Mouse (Mus musculus): ENCODE measurements around the gene Bcl6b. TPM values are rescaled to one million over a fixed set of nuclear protein-coding genes. Genes with fewer than 3 reads are reported as not detected.

Bcl6b gene
- polyA plus RNA-seq, 1 experiment from 2014 or later: 18.1 TPM

DNA sequence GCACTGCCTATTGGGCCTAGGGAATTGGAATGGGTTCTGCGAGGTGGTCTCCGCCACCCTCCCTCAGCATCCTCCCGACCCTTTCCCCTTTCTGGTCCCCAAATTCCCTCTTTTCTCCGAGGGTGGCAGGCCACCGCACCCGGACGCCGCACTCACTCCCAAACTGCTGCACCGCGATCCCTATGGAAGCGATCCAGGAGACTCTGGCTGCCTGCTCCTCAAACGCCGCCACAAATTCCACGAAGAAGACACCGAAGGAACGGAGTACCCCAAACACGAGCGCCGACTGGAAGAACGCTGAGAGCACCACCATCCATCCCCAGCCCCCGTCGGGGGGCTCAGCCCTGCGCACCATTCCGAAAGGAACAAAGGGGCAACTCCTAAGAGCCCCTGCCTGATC, 9.3 kb downstream of the Bcl6b start:
- Histone ChIP-seq H3K4me3 (peak overlapping the region; percentile 63), H3K9ac (peak overlapping the region; percentile 69), H3K36me3 (no peaks in the 10 kb centered on the region), H3K27me3 (peaks cover 33% of the 10 kb centered on the region), H3K27ac (peak overlapping the region; percentile 85), H3K4me1 (replicated peaks) (peaks cover 26% of the 10 kb centered on the region), H3K9me3 (replicated peaks) (no peaks in the 10 kb centered on the region), H3K4me2 (peak overlapping the region; percentile 97)
- ATAC-seq (replicated peaks; ENCODE audit: insufficient number of reproducible peaks, insufficient read depth, low FRiP score, low read depth): no peak
- WGBS: under 1% methylated on average over 24 of the region's 24 CpGs

DNA sequence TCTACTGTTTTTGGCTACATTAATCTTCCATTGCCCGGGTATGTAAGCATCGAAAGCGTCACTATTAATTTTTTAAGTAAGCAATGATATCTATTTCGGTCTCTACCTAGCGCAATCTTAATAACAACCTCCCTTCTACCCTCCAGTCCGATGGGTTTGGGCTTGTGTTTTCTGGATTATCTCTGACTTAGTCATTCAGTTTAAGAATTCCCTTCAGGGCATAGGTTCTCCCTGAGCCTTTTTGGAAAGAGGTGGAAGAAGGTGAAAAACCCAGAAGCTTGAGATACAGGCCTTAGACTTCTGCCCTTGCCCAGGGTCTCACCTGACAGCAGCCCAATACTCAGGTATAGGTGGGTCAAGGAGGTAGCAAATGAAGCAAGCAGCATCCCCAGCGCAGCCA, 9.7 kb downstream of the Bcl6b start:
- 68% methylated on average over 7 of the region's 7 CpGs for WGBS
- Histone ChIP-seq H3K27ac (no peak overlapping the region), H3K9ac (peak overlapping the region; percentile 69), H3K4me1 (replicated peaks) (peaks cover 29% of the 10 kb centered on the region), H3K27me3 (peaks cover 35% of the 10 kb centered on the region), H3K36me3 (no peaks in the 10 kb centered on the region), H3K4me2 (peak overlapping the region; percentile 97), H3K9me3 (replicated peaks) (no peaks in the 10 kb centered on the region), H3K4me3 (peak overlapping the region; percentile 63)
- ATAC-seq (replicated peaks; ENCODE audit: insufficient number of reproducible peaks, insufficient read depth, low FRiP score, low read depth): no peak

DNA sequence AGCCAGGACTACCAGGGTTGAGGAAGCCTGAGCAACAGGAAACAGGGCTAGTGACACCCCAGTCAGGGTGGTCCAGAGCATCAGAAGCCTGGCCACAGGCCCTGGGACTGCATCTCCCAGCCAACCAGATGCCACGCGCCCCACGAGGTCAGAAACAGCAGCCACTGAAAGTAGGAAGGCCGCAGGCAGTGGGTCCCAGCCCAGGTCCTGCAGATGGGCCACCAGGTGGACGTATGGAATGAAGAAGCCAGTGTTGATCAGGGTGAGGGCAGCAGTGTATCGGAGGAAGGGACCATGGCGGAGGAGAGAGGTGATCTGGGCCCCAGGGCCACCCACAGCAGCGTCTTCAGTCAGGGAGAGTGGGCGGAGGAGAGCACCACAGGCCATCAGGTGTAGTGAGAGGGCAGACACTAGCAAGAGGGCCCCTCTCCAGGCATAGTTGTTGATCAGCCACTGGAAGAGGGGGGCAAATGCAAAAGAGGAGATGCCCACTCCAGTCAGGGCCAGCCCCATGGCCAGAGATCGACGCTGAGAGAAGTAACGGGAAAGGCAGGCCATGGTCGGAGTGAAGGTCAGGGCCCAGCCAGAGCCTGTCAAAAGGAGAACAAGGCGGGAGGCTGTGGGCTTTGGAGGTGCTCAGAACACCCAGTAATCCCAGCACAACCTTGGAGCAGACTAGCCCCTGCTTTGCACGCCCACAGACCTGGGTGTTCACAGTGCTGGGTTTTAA, 10.7 kb downstream of the Bcl6b start:
- Histone ChIP-seq H3K4me3 (no peak overlapping the region), H3K9ac (no peak overlapping the region), H3K36me3 (no peaks in the 10 kb centered on the region), H3K27me3 (peaks cover 40% of the 10 kb centered on the region), H3K27ac (no peak overlapping the region), H3K4me2 (no peak overlapping the region), H3K9me3 (replicated peaks) (no peaks in the 10 kb centered on the region), H3K4me1 (replicated peaks) (peaks cover 39% of the 10 kb centered on the region)
- 88% methylated on average over 15 of the region's 15 CpGs for WGBS
- no peak for ATAC-seq (replicated peaks; ENCODE audit: insufficient number of reproducible peaks, insufficient read depth, low FRiP score, low read depth)

DNA sequence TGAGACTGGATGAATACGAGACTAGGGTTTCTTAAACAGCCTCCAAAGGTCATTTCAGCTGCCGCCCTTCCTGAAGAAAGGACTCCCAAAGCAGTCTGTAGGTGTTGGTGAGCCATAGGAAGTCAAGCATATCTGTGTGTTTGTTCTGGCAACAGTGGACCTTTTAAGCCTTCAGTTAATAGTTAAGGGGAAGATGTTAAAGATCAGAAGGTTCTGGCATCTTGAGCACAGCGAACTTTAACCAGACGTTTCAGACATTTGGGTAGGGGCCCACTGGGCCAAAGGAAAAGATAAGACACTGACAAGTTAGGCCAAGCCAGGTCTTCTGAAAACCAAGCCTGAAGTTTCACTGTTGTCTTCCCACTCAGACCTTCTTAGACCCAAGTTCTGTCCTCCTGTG, 11.6 kb downstream of the Bcl6b start:
- no peak for ATAC-seq (replicated peaks; ENCODE audit: insufficient number of reproducible peaks, insufficient read depth, low FRiP score, low read depth)
- H3K36me3 ChIP-seq: no peaks in the 10 kb centered on the region
- H3K9me3 ChIP-seq (replicated peaks): no peaks in the 10 kb centered on the region
- H3K4me2 ChIP-seq: no peak overlapping the region
- H3K4me3 ChIP-seq: no peak overlapping the region
- no peak overlapping the region for H3K9ac ChIP-seq
- H3K27me3 ChIP-seq: peaks cover 44% of the 10 kb centered on the region
- 74% methylated on average over 4 of the region's 4 CpGs for WGBS
- peaks cover 42% of the 10 kb centered on the region for H3K4me1 ChIP-seq (replicated peaks)
- H3K27ac ChIP-seq: no peak overlapping the region

DNA sequence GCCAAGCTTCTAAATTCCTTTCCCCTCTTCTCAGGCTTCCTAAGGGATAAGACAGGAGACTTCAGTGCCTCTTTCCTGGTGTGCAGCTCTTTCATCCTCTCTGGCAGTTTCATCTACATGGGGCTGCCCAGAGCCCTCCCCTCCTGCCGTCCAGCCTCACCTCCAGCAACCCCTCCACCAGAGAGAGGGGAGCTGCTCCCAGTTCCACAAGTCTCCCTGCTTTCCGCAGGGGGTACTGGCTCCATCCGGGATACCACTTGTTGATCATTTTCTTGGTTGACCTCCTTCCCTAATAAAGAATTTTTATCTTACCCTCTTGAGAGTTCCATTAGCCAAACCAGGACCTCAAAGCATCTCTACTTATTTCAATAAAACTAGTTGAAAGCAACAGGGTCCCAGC, 13.5 kb downstream of the Bcl6b start:
- Histone ChIP-seq H3K4me2 (no peak overlapping the region), H3K4me3 (no peak overlapping the region), H3K9ac (no peak overlapping the region), H3K27ac (no peak overlapping the region), H3K36me3 (no peaks in the 10 kb centered on the region), H3K9me3 (replicated peaks) (no peaks in the 10 kb centered on the region), H3K4me1 (replicated peaks) (peaks cover 28% of the 10 kb centered on the region), H3K27me3 (peaks cover 58% of the 10 kb centered on the region)
- 60% methylated on average over 3 of the region's 3 CpGs for WGBS
- no peak for ATAC-seq (replicated peaks; ENCODE audit: insufficient number of reproducible peaks, insufficient read depth, low FRiP score, low read depth)

DNA sequence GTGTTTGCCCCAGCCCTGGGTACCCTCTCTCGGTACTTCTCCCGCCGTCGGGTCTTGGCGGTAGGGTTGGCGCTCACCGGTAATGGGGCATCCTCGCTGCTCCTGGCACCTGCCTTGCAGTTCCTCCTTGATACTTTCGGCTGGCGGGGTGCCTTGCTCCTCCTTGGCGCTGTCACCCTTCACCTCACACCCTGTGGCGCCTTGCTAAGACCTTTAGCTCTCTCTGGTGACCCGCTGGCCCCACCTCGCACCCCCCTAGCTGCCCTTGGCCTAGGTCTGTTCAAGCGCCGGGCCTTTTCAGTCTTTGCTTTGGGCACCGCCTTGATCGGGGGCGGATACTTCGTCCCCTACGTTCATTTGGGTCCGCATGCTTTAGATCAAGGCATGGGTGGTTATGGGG, 14.3 kb downstream of the Bcl6b start:
- H3K36me3 ChIP-seq: no peaks in the 10 kb centered on the region
- no peaks in the 10 kb centered on the region for H3K9me3 ChIP-seq (replicated peaks)
- peaks cover 62% of the 10 kb centered on the region for H3K27me3 ChIP-seq
- H3K9ac ChIP-seq: no peak overlapping the region; the same call in 1 of the 2 replicates
- 14% methylated on average over 22 of the region's 22 CpGs for WGBS
- peak overlapping the region; percentile 71; the same call in 1 of the 2 replicates for H3K4me2 ChIP-seq
- H3K27ac ChIP-seq: no peak overlapping the region
- H3K4me3 ChIP-seq: no peak overlapping the region; the same call in 1 of the 2 replicates
- H3K4me1 ChIP-seq (replicated peaks): peaks cover 25% of the 10 kb centered on the region
- ATAC-seq (replicated peaks; ENCODE audit: insufficient number of reproducible peaks, insufficient read depth, low FRiP score, low read depth): no peak

DNA sequence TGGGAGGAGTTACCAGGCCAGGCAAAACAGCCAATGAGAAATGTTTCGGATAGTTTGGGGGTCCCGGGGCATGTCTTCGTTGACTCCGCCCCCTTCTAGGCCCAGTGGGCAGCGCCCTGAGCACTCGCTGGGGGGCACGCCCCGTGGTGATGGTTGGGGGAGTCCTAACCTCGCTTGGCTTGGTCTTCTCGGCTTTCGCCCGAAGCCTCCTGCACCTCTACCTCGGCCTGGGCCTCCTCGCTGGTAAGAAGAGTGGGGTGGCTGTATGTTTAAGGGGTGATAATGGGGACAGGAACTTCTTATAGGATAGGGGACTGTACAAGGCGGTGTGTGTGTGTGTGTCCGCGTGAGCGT, 14.8 kb downstream of the Bcl6b start:
- no peak overlapping the region for H3K27ac ChIP-seq
- WGBS: 6% methylated on average over 18 of the region's 18 CpGs
- peaks cover 62% of the 10 kb centered on the region for H3K27me3 ChIP-seq
- no peaks in the 10 kb centered on the region for H3K9me3 ChIP-seq (replicated peaks)
- H3K9ac ChIP-seq: no peak overlapping the region; the same call in 1 of the 2 replicates
- H3K4me1 ChIP-seq (replicated peaks): peaks cover 21% of the 10 kb centered on the region
- no peak for ATAC-seq (replicated peaks; ENCODE audit: insufficient number of reproducible peaks, insufficient read depth, low FRiP score, low read depth)
- peak overlapping the region; percentile 71 for H3K4me2 ChIP-seq
- no peaks in the 10 kb centered on the region for H3K36me3 ChIP-seq
- peak overlapping the region; percentile 42 for H3K4me3 ChIP-seq

DNA sequence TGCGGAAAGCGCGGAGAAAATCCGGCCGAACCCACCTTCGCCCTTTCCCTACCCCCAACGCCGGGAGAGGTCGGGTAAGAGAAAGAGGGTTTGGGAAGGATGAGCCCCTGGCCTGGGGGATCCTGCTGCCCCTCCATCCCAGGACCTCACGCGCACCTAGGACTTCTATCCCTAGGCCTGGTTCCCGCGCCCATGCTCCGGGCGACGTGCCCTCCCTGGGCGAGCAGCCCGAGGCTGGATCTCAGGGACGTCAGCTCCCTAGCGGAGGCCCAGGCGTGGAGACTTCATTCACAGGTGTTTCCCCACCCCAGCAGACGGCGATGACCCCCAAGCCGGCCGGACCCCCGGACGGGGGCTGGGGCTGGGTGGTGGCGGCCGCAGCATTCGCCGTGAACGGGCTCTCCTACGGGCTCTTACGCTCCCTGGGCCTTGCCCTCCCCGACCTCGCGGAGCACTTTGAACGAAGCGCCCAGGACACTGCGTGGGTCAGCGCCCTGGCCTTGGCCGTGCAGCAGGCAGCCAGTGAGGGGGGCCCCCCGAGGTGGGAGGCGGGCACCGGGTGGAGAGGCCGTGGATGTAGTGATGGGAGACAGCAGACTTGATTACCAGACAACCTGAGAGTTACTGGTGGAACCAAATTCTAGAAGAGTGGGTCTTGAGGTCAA, 15.3 kb downstream of the Bcl6b start:
- no peaks in the 10 kb centered on the region for H3K9me3 ChIP-seq (replicated peaks)
- H3K36me3 ChIP-seq: no peaks in the 10 kb centered on the region
- peak overlapping the region; percentile 42 for H3K4me3 ChIP-seq
- H3K9ac ChIP-seq: peak overlapping the region; percentile 45
- peaks cover 62% of the 10 kb centered on the region for H3K27me3 ChIP-seq
- peaks cover 21% of the 10 kb centered on the region for H3K4me1 ChIP-seq (replicated peaks)
- WGBS: 2% methylated on average over 46 of the region's 46 CpGs
- H3K27ac ChIP-seq: no peak overlapping the region
- peak overlapping the region; percentile 71 for H3K4me2 ChIP-seq
- ATAC-seq (replicated peaks; ENCODE audit: insufficient number of reproducible peaks, insufficient read depth, low FRiP score, low read depth): peak; percentile 20; the same call in 1 of the 2 replicates

DNA sequence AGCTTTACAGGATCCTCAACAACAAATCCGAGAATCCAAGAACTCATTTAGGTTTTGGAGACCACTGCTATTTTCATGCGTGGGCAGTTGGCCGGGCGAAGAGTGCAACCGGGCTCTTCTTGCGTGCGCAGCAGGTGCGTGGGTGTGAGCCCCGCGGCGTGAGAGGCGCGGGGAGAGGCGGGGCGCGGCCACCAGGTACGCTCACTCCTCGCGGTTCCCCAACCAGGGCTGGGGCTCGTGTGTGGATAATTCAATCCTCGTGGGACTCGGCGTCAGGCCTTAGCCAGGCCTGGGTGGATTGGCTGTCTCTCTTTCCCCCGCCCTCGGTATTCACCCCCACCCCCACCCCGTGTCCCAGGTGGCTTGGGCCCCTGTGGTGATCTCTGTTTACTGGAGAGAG, 15.9 kb downstream of the Bcl6b start:
- Histone ChIP-seq H3K27me3 (peaks cover 62% of the 10 kb centered on the region), H3K4me2 (peak overlapping the region; percentile 71), H3K9ac (0 out of 2 replicates have a peak overlapping the region, but pooled peaks have one; percentile 45), H3K27ac (no peak overlapping the region), H3K4me1 (replicated peaks) (peaks cover 21% of the 10 kb centered on the region), H3K4me3 (peak overlapping the region; percentile 42), H3K36me3 (no peaks in the 10 kb centered on the region), H3K9me3 (replicated peaks) (no peaks in the 10 kb centered on the region)
- WGBS: 7% methylated on average over 26 of the region's 26 CpGs
- ATAC-seq (replicated peaks; ENCODE audit: insufficient number of reproducible peaks, insufficient read depth, low FRiP score, low read depth): no peak

DNA sequence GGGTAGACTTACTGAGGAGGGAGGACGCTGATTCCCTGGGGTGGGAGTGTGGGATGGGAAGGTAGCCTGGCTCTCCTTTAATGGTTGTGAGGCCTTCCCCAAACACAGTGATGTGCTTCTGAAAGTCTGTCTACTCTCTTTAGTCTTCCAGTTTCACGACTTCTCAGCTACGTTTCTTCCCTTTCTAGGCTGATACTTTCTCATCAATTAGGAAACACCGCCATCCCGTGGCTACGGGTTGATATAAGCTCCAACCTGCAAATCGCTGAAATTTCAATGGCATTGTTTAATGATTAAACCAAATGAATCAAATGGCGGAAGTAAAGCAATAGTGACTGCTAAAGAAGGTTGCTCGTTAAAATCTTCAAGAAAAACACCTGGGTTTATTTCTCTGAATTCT, 16.7 kb downstream of the Bcl6b start:
- 15% methylated on average over 9 of the region's 9 CpGs for WGBS
- no peak overlapping the region for H3K9ac ChIP-seq
- H3K27me3 ChIP-seq: peaks cover 62% of the 10 kb centered on the region
- H3K4me2 ChIP-seq: no peak overlapping the region
- H3K36me3 ChIP-seq: no peaks in the 10 kb centered on the region
- no peak overlapping the region for H3K4me3 ChIP-seq
- H3K4me1 ChIP-seq (replicated peaks): peaks cover 21% of the 10 kb centered on the region
- no peaks in the 10 kb centered on the region for H3K9me3 ChIP-seq (replicated peaks)
- ATAC-seq (replicated peaks; ENCODE audit: insufficient number of reproducible peaks, insufficient read depth, low FRiP score, low read depth): no peak
- H3K27ac ChIP-seq: no peak overlapping the region

DNA sequence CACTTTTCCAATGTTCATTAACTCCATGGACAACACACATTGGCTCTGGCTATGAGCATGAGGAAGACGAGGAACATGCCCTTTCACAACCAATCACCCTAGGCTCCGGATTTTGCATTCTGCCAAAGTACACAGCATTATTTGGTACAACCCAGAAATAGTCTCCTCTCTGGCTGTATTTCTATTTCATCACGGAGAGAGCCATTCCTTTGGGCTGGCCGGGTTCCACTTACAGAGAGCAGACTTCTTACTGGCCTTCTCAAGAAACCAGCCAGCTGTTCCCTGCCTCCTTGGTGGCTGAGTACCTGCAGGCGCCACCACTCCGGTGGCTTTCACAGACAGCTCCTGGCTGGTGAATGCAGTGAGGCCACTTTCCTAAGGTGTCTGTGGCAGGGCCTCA, 17.2 kb downstream of the Bcl6b start, which contains the start of gene Slc16a11:
Gene Slc16a11 (plus strand): TSS at position 330 of the 400 bp plus-strand sequence.
- Histone ChIP-seq H3K9ac (no peak within 1 kb of the TSS), H3K4me1 (replicated peaks) (peaks cover 21% of the 10 kb centered on the region), H3K9me3 (replicated peaks) (no peaks in the 10 kb centered on the region), H3K27ac (no peak within 1 kb of the TSS), H3K4me2 (peak within 1 kb of the TSS; percentile 71), H3K36me3 (no peaks in the 10 kb centered on the region), H3K27me3 (peaks cover 62% of the 10 kb centered on the region), H3K4me3 (no peak within 1 kb of the TSS; the same call in 1 of the 2 replicates)
- ATAC-seq (replicated peaks; ENCODE audit: insufficient number of reproducible peaks, insufficient read depth, low FRiP score, low read depth): no peak
- 59% methylated on average over 6 of the region's 6 CpGs for WGBS

Measured in heart, embryonic 15.5 days (tissue).